Mouse (Mus musculus) kidney, embryonic 14.5 days (tissue): ENCODE measurements at regions not wholly inside any gene's neighbourhood (a gene's known extent, or its start where the extent isn't known, plus 50 kb on each side); places are given as distances from the start of the nearest gene placed in this dataset.

Source experiments
- ATAC-seq: fragments of 200-750 bp; cut with Nextera tagmentation; 2 replicates; pipeline ENCODE4 v1.8.0; 2017; ENCODE audit warnings: moderate number of reproducible peaks, mild to moderate bottlenecking, moderate TSS enrichment, moderate library complexity; ENCODE audit not compliant: low FRiP score, low TSS enrichment
- H3K27ac ChIP-seq: fragments of 300-500 bp; sonication (generic); 2 replicates; pipeline ENCODE4 v1.5.1; 2014; ENCODE audit warnings: low read depth, mild to moderate bottlenecking, low read length, moderate library complexity, mixed read lengths
- H3K27me3 ChIP-seq: fragments of 300-500 bp; sonication (generic); 2 replicates; pipeline ENCODE4 v1.6.1; 2014; ENCODE audit warnings: mild to moderate bottlenecking, low read length; ENCODE audit not compliant: control insufficient read depth, insufficient read depth
- H3K36me3 ChIP-seq: fragments of 300-500 bp; sonication (generic); 2 replicates; pipeline ENCODE4 v1.6.1; 2014; ENCODE audit warnings: low read length, mixed read lengths; ENCODE audit not compliant: control insufficient read depth, insufficient read depth
- H3K4me1 ChIP-seq: fragments of 300-500 bp; sonication (generic); 2 replicates; pipeline ENCODE4 v1.6.1; 2014; ENCODE audit warnings: low read length, mixed read lengths; ENCODE audit not compliant: control insufficient read depth, insufficient read depth
- H3K4me2 ChIP-seq: fragments of 300-500 bp; sonication (generic); replicated peaks from 2 replicates; pipeline ENCODE4 v1.6.1; 2014; ENCODE audit warnings: low read depth, mild to moderate bottlenecking, low read length
- H3K4me3 ChIP-seq: fragments of 300-500 bp; sonication (generic); 2 replicates; pipeline ENCODE4 v1.5.1; 2014; ENCODE audit warnings: mild to moderate bottlenecking, low read length
- H3K9ac ChIP-seq: fragments of 300-500 bp; sonication (generic); 2 replicates; pipeline ENCODE4 v1.6.1; 2014; ENCODE audit warnings: low read depth, mild to moderate bottlenecking, low read length, moderate library complexity
- H3K9me3 ChIP-seq: fragments of 300-500 bp; sonication (generic); 2 replicates; pipeline ENCODE4 v1.6.1; 2016; ENCODE audit warnings: low read length; ENCODE audit not compliant: control insufficient read depth
- WGBS: fragments of 180-500 bp; shearing (Covaris S2); extraction: QIAGEN DNeasy Blood & Tissue Kit; methylation state at CpG from one replicate; pipeline ENCODE4 v1.1.7; 2014; 5-methylcytosine and 5-hydroxymethylcytosine counted together

GRCm38 (mm10) chrX:60743971-60744370 lies 149.3 kb downstream of the Sox3 start:
- Histone ChIP-seq H3K4me1 (no peaks in the 10 kb centered on the region), H3K9me3 (no peaks in the 10 kb centered on the region), H3K27me3 (no peaks in the 10 kb centered on the region), H3K4me2 (no peak overlapping the region), H3K4me3 (no peak overlapping the region), H3K9ac (no peak overlapping the region), H3K27ac (no peak overlapping the region), H3K36me3 (no peaks in the 10 kb centered on the region)
- 81% methylated on average over 3 of the region's 3 CpGs for WGBS
- no peak for ATAC-seq

GRCm38 (mm10) chrX:60743020-60743707 lies 150.1 kb downstream of the Sox3 start:
- H3K9ac ChIP-seq, result no peak overlapping the region
- no peak for ATAC-seq
- no peak overlapping the region for H3K27ac ChIP-seq
- no peaks in the 10 kb centered on the region for H3K4me1 ChIP-seq
- no peak overlapping the region for H3K4me3 ChIP-seq
- 74% methylated on average over 3 of the region's 3 CpGs for WGBS
- H3K9me3 ChIP-seq, result no peaks in the 10 kb centered on the region
- H3K27me3 ChIP-seq, result no peaks in the 10 kb centered on the region
- H3K4me2 ChIP-seq, result no peak overlapping the region
- H3K36me3 ChIP-seq, result no peaks in the 10 kb centered on the region

GRCm38 (mm10) chrX:60719428-60720151 lies 127.1 kb upstream of the Atp11c start:
- Histone ChIP-seq H3K27me3 (no peaks in the 10 kb centered on the region), H3K9ac (no peak overlapping the region), H3K9me3 (no peaks in the 10 kb centered on the region), H3K4me2 (no peak overlapping the region), H3K27ac (no peak overlapping the region), H3K4me3 (no peak overlapping the region), H3K36me3 (no peaks in the 10 kb centered on the region), H3K4me1 (no peaks in the 10 kb centered on the region)
- no peak for ATAC-seq
- WGBS, result 41% methylated on average over 13 of the region's 13 CpGs

- Histone ChIP-seq H3K4me2 (no peak overlapping the region), H3K4me1 (no peaks in the 10 kb centered on the region), H3K4me3 (no peak overlapping the region), H3K36me3 (no peaks in the 10 kb centered on the region), H3K27ac (no peak overlapping the region), H3K9me3 (no peaks in the 10 kb centered on the region), H3K27me3 (no peaks in the 10 kb centered on the region), H3K9ac (no peak overlapping the region)
- 40% methylated on average over 6 of the region's 6 CpGs for WGBS
- no peak for ATAC-seq
Measured at GRCm38 (mm10) chrX:60718794-60719193, 126.3 kb upstream of the Atp11c start.

- Histone ChIP-seq H3K36me3 (no peaks in the 10 kb centered on the region), H3K27ac (no peak overlapping the region), H3K4me2 (peak overlapping the region; percentile 15), H3K27me3 (no peaks in the 10 kb centered on the region), H3K9me3 (no peaks in the 10 kb centered on the region), H3K4me1 (no peaks in the 10 kb centered on the region), H3K9ac (no peak overlapping the region), H3K4me3 (peak overlapping the region; percentile 9)
- WGBS, result 25% methylated on average over 11 of the region's 11 CpGs
- no peak for ATAC-seq
Measured at GRCm38 (mm10) chrX:60718156-60718769, 125.8 kb upstream of the Atp11c start.

- whole genome bisulfite sequencing, result 81% methylated on average over 7 of the region's 7 CpGs
Measured at GRCm38 (mm10) chrX:60681036-60681706, 88.7 kb upstream of the Atp11c start.

GRCm38 (mm10) chrX:60644726-60645318 lies 52.3 kb upstream of the Atp11c start:
- no peaks in the 10 kb centered on the region for H3K27me3 ChIP-seq
- no peaks in the 10 kb centered on the region for H3K9me3 ChIP-seq
- H3K27ac ChIP-seq, result no peak overlapping the region
- no peaks in the 10 kb centered on the region for H3K36me3 ChIP-seq
- no peaks in the 10 kb centered on the region for H3K4me1 ChIP-seq
- ATAC-seq, result no peak
- H3K4me2 ChIP-seq, result no peak overlapping the region
- no peak overlapping the region for H3K4me3 ChIP-seq
- no peak overlapping the region for H3K9ac ChIP-seq
- 70% methylated on average over 10 of the region's 10 CpGs for WGBS

More at GRCm38 (mm10) chrX:60681036-60681706, 88.7 kb upstream of the Atp11c start:
- Histone ChIP-seq H3K4me2 (no peak overlapping the region), H3K27ac (no peak overlapping the region), H3K4me1 (no peaks in the 10 kb centered on the region), H3K9me3 (no peaks in the 10 kb centered on the region), H3K9ac (no peak overlapping the region), H3K27me3 (no peaks in the 10 kb centered on the region), H3K36me3 (no peaks in the 10 kb centered on the region), H3K4me3 (no peak overlapping the region)
- no peak for ATAC-seq
